Mouse (Mus musculus) telencephalon, adult 2 months (tissue): ENCODE measurements around the gene Dab1.
A peak's percentile ranks its signal among the peaks of the same experiment; 100 is the strongest.

Experiments used
- DNase-seq: peaks from one replicate; pipeline ENCODE4 v3.0.0-alpha.2; 2011; ENCODE audit warnings: low read depth, low spot score

Dab1 gene

GRCm38 (mm10) chr4:104666831-104667551, 1047.8 kb downstream of the Dab1 start:
- DNase-seq: no peak

- no peak for DNase-seq
Observed at GRCm38 (mm10) chr4:104668061-104668460, 1048.9 kb downstream of the Dab1 start.

- no peak for DNase-seq
Observed at GRCm38 (mm10) chr4:104669406-104669805, 1050.2 kb downstream of the Dab1 start.

GRCm38 (mm10) chr4:104670741-104671140, 1051.6 kb downstream of the Dab1 start:
- no peak for DNase-seq

GRCm38 (mm10) chr4:104673317-104673716, 1054.2 kb downstream of the Dab1 start:
- no peak for DNase-seq

GRCm38 (mm10) chr4:104674706-104675105, 1055.5 kb downstream of the Dab1 start:
- DNase-seq: no peak

- no peak for DNase-seq
Observed at GRCm38 (mm10) chr4:104678234-104678633, 1059.1 kb downstream of the Dab1 start.

GRCm38 (mm10) chr4:104680475-104680874, 1061.3 kb downstream of the Dab1 start:
- no peak for DNase-seq

GRCm38 (mm10) chr4:104686137-104686809, 1067.1 kb downstream of the Dab1 start:
- DNase-seq: no peak

GRCm38 (mm10) chr4:104689047-104689446, 1069.9 kb downstream of the Dab1 start:
- no peak for DNase-seq

- peak; percentile 61 for DNase-seq
Observed at GRCm38 (mm10) chr4:104691026-104691425, 1071.9 kb downstream of the Dab1 start.

GRCm38 (mm10) chr4:104694188-104694587, 1075.0 kb downstream of the Dab1 start:
- no peak for DNase-seq

- DNase-seq: no peak
Observed at GRCm38 (mm10) chr4:104696522-104696921, 1077.4 kb downstream of the Dab1 start.

GRCm38 (mm10) chr4:104697703-104698102, 1078.5 kb downstream of the Dab1 start:
- DNase-seq: no peak

GRCm38 (mm10) chr4:104705664-104706645, 1086.8 kb downstream of the Dab1 start:
- no peak for DNase-seq

GRCm38 (mm10) chr4:104712338-104713083, 1093.4 kb downstream of the Dab1 start:
- no peak for DNase-seq

GRCm38 (mm10) chr4:104714925-104715519, 1095.9 kb downstream of the Dab1 start:
- DNase-seq: no peak

- no peak for DNase-seq
Observed at GRCm38 (mm10) chr4:104715857-104716256, 1096.7 kb downstream of the Dab1 start.

GRCm38 (mm10) chr4:104716506-104716905, 1097.3 kb downstream of the Dab1 start:
- DNase-seq: no peak

GRCm38 (mm10) chr4:104718973-104719795, 1100.0 kb downstream of the Dab1 start:
- DNase-seq: peak; percentile 68
